Mouse (Mus musculus): Measurements from ENCODE around the gene Ppp1r11.

- no peak for TF ChIP-seq CTCF (IDR thresholded peaks at IDR 0.05)
- TF ChIP-seq EP300 (IDR thresholded peaks at IDR 0.05) = no peak
Measured at GRCm38 (mm10) chr17:36922715-36923114, 28.8 kb downstream of the Ppp1r11 start.
